16 mouse cellular contexts compared by ENCODE assay signal in genomic region chr17:5914217-5914616, GRCm38 (mm10). TPM values are rescaled to one million over a fixed set of nuclear protein-coding genes. Genes with fewer than 3 reads are reported as not detected.
A peak's percentile ranks its signal among the peaks of the same experiment; 100 is the strongest.
DNase-seq lines count a peak whose midpoint lies in the region; ATAC-seq and TF ChIP-seq lines count a peak whose summit lies in the region.
"Had no signal": no experiment of that assay in that cellular context is flagged by ENCODE, and none has a peak within 500 bp of the region (broad histone marks: within the 10 kb centered on the region; RNA-seq: fewer than 3 reads in every experiment).

No protein-coding gene starts in this region.

- H3K9ac ChIP-seq in embryonic facial prominence, embryonic 15.5 days = no peak overlapping the region
- H3K9ac ChIP-seq: stomach, embryonic 15.5 days had no signal

- TF ChIP-seq CTCF in layer of hippocampus, adult 2 months (conservative IDR thresholded peaks at IDR 0.05) = no peak

- 75% methylated on average over 5 of the region's 5 CpGs for WGBS in embryonic facial prominence, embryonic 15.5 days
- 73% methylated on average over 5 of the region's 5 CpGs for WGBS in embryonic facial prominence, embryonic 10.5 days

- H3K36me3 ChIP-seq in embryonic facial prominence, embryonic 15.5 days = peaks cover 27% of the 10 kb centered on the region
- peaks cover 45% of the 10 kb centered on the region for H3K36me3 ChIP-seq in embryonic facial prominence, embryonic 10.5 days (replicated peaks)

- peaks cover 7% of the 10 kb centered on the region; the same call in 1 of the 2 replicates for H3K4me1 ChIP-seq in embryonic facial prominence, embryonic 15.5 days
- H3K4me1 ChIP-seq in embryonic facial prominence, embryonic 10.5 days = peaks cover 14% of the 10 kb centered on the region
- H3K4me1 ChIP-seq: stomach, embryonic 15.5 days had no signal

- H3K9me3 ChIP-seq in embryonic facial prominence, embryonic 15.5 days (replicated peaks) = no peaks in the 10 kb centered on the region
- H3K9me3 ChIP-seq in embryonic facial prominence, embryonic 10.5 days = no peaks in the 10 kb centered on the region
- H3K9me3 ChIP-seq: G1E; stomach, embryonic 15.5 days had no signal

- H3K27me3 ChIP-seq in embryonic facial prominence, embryonic 15.5 days = no peaks in the 10 kb centered on the region
- H3K27me3 ChIP-seq in embryonic facial prominence, embryonic 10.5 days (replicated peaks; ENCODE audit: low read depth, poor library complexity, severe bottlenecking) = no peaks in the 10 kb centered on the region
- H3K27me3 ChIP-seq: stomach, embryonic 15.5 days had no signal

- no peak overlapping the region for H3K4me3 ChIP-seq in embryonic facial prominence, embryonic 15.5 days (replicated peaks)
- H3K4me3 ChIP-seq in embryonic facial prominence, embryonic 10.5 days = no peak overlapping the region
- H3K4me3 ChIP-seq in layer of hippocampus, adult 2 months = no peak overlapping the region
- H3K4me3 ChIP-seq: stomach, embryonic 15.5 days had no signal

- peak overlapping the region; percentile 17; the same call in 1 of the 2 replicates for H3K27ac ChIP-seq in embryonic facial prominence, embryonic 15.5 days (replicated peaks)
- H3K27ac ChIP-seq in embryonic facial prominence, embryonic 10.5 days (replicated peaks) = no peak overlapping the region
- H3K27ac ChIP-seq in layer of hippocampus, adult 2 months = peak overlapping the region; percentile 33; the same call in 1 of the 2 replicates
- H3K27ac ChIP-seq: stomach, embryonic 15.5 days had no signal

- intact Hi-C loops in heart, postnatal 10 days (cut with DNase I) = no loop called here

- ATAC-seq in embryonic facial prominence, embryonic 15.5 days (ENCODE audit: insufficient number of reproducible peaks, low FRiP score, low TSS enrichment, low read depth) = no peak
- ATAC-seq: intestine, postnatal 0 days had no signal

- no peak overlapping the region for H3K4me2 ChIP-seq in embryonic facial prominence, embryonic 15.5 days (replicated peaks)
- H3K4me2 ChIP-seq: stomach, embryonic 15.5 days had no signal

- no peak for DNase-seq in embryonic facial prominence, embryonic 10.5 days (ENCODE audit: low spot score)
- no peak for DNase-seq in layer of hippocampus, adult 2 months (ENCODE audit: low spot score in 2 of 2)
- no peak for DNase-seq in layer of hippocampus, adult 9-11 months
- peak; percentile 42 for DNase-seq in adrenal gland, postnatal 25 days
- peak; percentile 32 to 37 for DNase-seq in heart, postnatal 10 days
- no peak for DNase-seq in cerebellum, postnatal 14 days
- no peak for DNase-seq in spleen, postnatal 10 days (ENCODE audit: low spot score in 2 of 2)
- DNase-seq: embryo, embryonic 11 days; layer of hippocampus, postnatal 36 days; lung, adult 2 months; right cerebral cortex, postnatal 4 days; thymus, postnatal 25 days had no signal

RNA-seq across cellular contexts. Expression of gene Synj2, which starts 26.9 kb away (rescaled TPM):
- polyA plus RNA-seq in embryonic facial prominence, embryonic 15.5 days (2015; fragmentation: Nextera tagmentation; extraction: Ambion mirVana) = 3.1 and 4.0 TPM in 2 replicates
- 1.4 and 1.8 TPM in 2 replicates for polyA plus RNA-seq in embryonic facial prominence, embryonic 10.5 days (2016; fragmentation: Nextera tagmentation; extraction: Ambion mirVana)
- 10 to 100 TPM; 54.1 to 62.2 TPM for total RNA-seq in layer of hippocampus, adult 2 months (2021)
- total RNA-seq in adrenal gland, postnatal 25 days (2021) = 11.4 and 11.9 TPM in 2 replicates
- 10 to 100 TPM; 28.2 to 34.1 TPM for total RNA-seq in heart, postnatal 10 days (2021)

Comparison
In these comparisons a context has a peak if more than half of its experiments do, and no peak if none do; other contexts are left out.
1. DNase-seq: peak in adrenal gland, postnatal 25 days (single experiment) and heart, postnatal 10 days (2 of 2); none in embryonic facial prominence, embryonic 10.5 days (single experiment), layer of hippocampus, adult 2 months (0 of 2), layer of hippocampus, adult 9-11 months (single experiment), cerebellum, postnatal 14 days (0 of 2) and spleen, postnatal 10 days (0 of 2).